Mouse (Mus musculus): ENCODE results near the gene Nfkbiz. TPM values are rescaled to one million over a fixed set of nuclear protein-coding genes. Genes with fewer than 3 reads are reported as not detected.

Nfkbiz gene
- polyA plus RNA-seq, 1 experiment from 2014 or later = 1.6 TPM

- H3K9me3 ChIP-seq = no peaks in the 10 kb centered on the region
Measured at GRCm38 (mm10) chr16:55823398-55824155, 15.1 kb downstream of the Nfkbiz start.

GRCm38 (mm10) chr16:55822741-55823397 lies 15.8 kb downstream of the Nfkbiz start:
- no peaks in the 10 kb centered on the region for H3K9me3 ChIP-seq
- no peak for ATAC-seq (ENCODE audit: low FRiP score)

More at GRCm38 (mm10) chr16:55823398-55824155, 15.1 kb downstream of the Nfkbiz start:
- WGBS = 47% methylated on average over 11 of the region's 11 CpGs
- Histone ChIP-seq H3K36me3 (no peaks in the 10 kb centered on the region), H3K4me1 (replicated peaks) (peaks cover 23% of the 10 kb centered on the region), H3K4me2 (no peak overlapping the region), H3K27ac (no peak overlapping the region), H3K27me3 (peaks cover 19% of the 10 kb centered on the region), H3K4me3 (no peak overlapping the region), H3K9ac (no peak overlapping the region)
- no peak for ATAC-seq (ENCODE audit: low FRiP score)

GRCm38 (mm10) chr16:55821997-55822740 lies 16.5 kb downstream of the Nfkbiz start:
- peak overlapping the region; percentile 92 for H3K4me2 ChIP-seq
- H3K9me3 ChIP-seq = no peaks in the 10 kb centered on the region
- under 1% methylated on average over 67 of the region's 67 CpGs for WGBS
- peak overlapping the region; percentile 79 for H3K4me3 ChIP-seq
- ATAC-seq (ENCODE audit: low FRiP score) = peak; percentile 94
- peak overlapping the region; percentile 77 for H3K27ac ChIP-seq
- peaks cover 8% of the 10 kb centered on the region for H3K36me3 ChIP-seq
- H3K4me1 ChIP-seq (replicated peaks) = peaks cover 23% of the 10 kb centered on the region
- peak overlapping the region; percentile 87 for H3K9ac ChIP-seq
- peaks cover 19% of the 10 kb centered on the region for H3K27me3 ChIP-seq

More at GRCm38 (mm10) chr16:55822741-55823397, 15.8 kb downstream of the Nfkbiz start:
- peaks cover 23% of the 10 kb centered on the region for H3K4me1 ChIP-seq (replicated peaks)
- H3K4me2 ChIP-seq = peak overlapping the region; percentile 92
- H3K4me3 ChIP-seq = peak overlapping the region; percentile 79
- WGBS = 44% methylated on average over 18 of the region's 18 CpGs
- no peak overlapping the region for H3K9ac ChIP-seq
- H3K36me3 ChIP-seq = peaks cover 4% of the 10 kb centered on the region
- no peak overlapping the region for H3K27ac ChIP-seq
- peaks cover 19% of the 10 kb centered on the region for H3K27me3 ChIP-seq

GRCm38 (mm10) chr16:55821571-55821981 lies 17.1 kb downstream of the Nfkbiz start:
- peaks cover 19% of the 10 kb centered on the region for H3K27me3 ChIP-seq
- 0% methylated on average over 37 of the region's 40 CpGs for WGBS
- H3K4me3 ChIP-seq = peak overlapping the region; percentile 79
- H3K4me1 ChIP-seq (replicated peaks) = peaks cover 23% of the 10 kb centered on the region
- no peaks in the 10 kb centered on the region for H3K9me3 ChIP-seq
- ATAC-seq (ENCODE audit: low FRiP score) = peak; percentile 69
- peak overlapping the region; percentile 87 for H3K9ac ChIP-seq
- H3K36me3 ChIP-seq = peaks cover 10% of the 10 kb centered on the region
- peak overlapping the region; percentile 92 for H3K4me2 ChIP-seq
- H3K27ac ChIP-seq = 0 out of 2 replicates have a peak overlapping the region, but pooled peaks have one; percentile 30

GRCm38 (mm10) chr16:55820916-55821570 lies 17.7 kb downstream of the Nfkbiz start:
- WGBS = 16% methylated on average over 20 of the region's 20 CpGs
- H3K27ac ChIP-seq = no peak overlapping the region

GRCm38 (mm10) chr16:55820161-55820915 lies 18.4 kb downstream of the Nfkbiz start:
- Histone ChIP-seq H3K9ac (no peak overlapping the region), H3K27me3 (peaks cover 19% of the 10 kb centered on the region), H3K27ac (no peak overlapping the region), H3K4me2 (peak overlapping the region; percentile 92), H3K4me1 (replicated peaks) (peaks cover 23% of the 10 kb centered on the region), H3K36me3 (peaks cover 22% of the 10 kb centered on the region), H3K4me3 (peak overlapping the region; percentile 79), H3K9me3 (no peaks in the 10 kb centered on the region)
- 62% methylated on average over 13 of the region's 13 CpGs for WGBS
- ATAC-seq (ENCODE audit: low FRiP score) = no peak

More at GRCm38 (mm10) chr16:55820916-55821570, 17.7 kb downstream of the Nfkbiz start:
- peaks cover 19% of the 10 kb centered on the region for H3K27me3 ChIP-seq
- ATAC-seq (ENCODE audit: low FRiP score) = no peak
- H3K4me1 ChIP-seq (replicated peaks) = peaks cover 23% of the 10 kb centered on the region
- peak overlapping the region; percentile 79 for H3K4me3 ChIP-seq
- no peaks in the 10 kb centered on the region for H3K9me3 ChIP-seq
- peak overlapping the region; percentile 92 for H3K4me2 ChIP-seq
- H3K9ac ChIP-seq = peak overlapping the region; percentile 87
- peaks cover 15% of the 10 kb centered on the region for H3K36me3 ChIP-seq

- no peak overlapping the region for H3K9ac ChIP-seq
Measured at GRCm38 (mm10) chr16:55819186-55819861, 19.4 kb downstream of the Nfkbiz start.

GRCm38 (mm10) chr16:55817717-55818515 lies 20.8 kb downstream of the Nfkbiz start:
- no peaks in the 10 kb centered on the region for H3K9me3 ChIP-seq
- no peak for ATAC-seq (ENCODE audit: low FRiP score)
- H3K4me2 ChIP-seq = no peak overlapping the region
- 97% methylated on average over 28 of the region's 28 CpGs for WGBS
- H3K36me3 ChIP-seq = peaks cover 41% of the 10 kb centered on the region
- H3K27me3 ChIP-seq = 0 out of 2 replicates have a peak, but pooled peaks cover 6% of the 10 kb centered on the region
- H3K4me3 ChIP-seq = no peak overlapping the region
- H3K27ac ChIP-seq = no peak overlapping the region
- no peak overlapping the region for H3K9ac ChIP-seq
- H3K4me1 ChIP-seq (replicated peaks) = peaks cover 21% of the 10 kb centered on the region

More at GRCm38 (mm10) chr16:55819186-55819861, 19.4 kb downstream of the Nfkbiz start:
- no peak for ATAC-seq (ENCODE audit: low FRiP score)
- Histone ChIP-seq H3K4me3 (no peak overlapping the region), H3K27ac (no peak overlapping the region), H3K4me2 (peak overlapping the region; percentile 11), H3K9me3 (no peaks in the 10 kb centered on the region), H3K4me1 (replicated peaks) (peaks cover 23% of the 10 kb centered on the region), H3K36me3 (peaks cover 30% of the 10 kb centered on the region), H3K27me3 (peaks cover 19% of the 10 kb centered on the region)
- 65% methylated on average over 15 of the region's 15 CpGs for WGBS

- Histone ChIP-seq H3K36me3 (peaks cover 46% of the 10 kb centered on the region), H3K4me2 (no peak overlapping the region), H3K9me3 (no peaks in the 10 kb centered on the region), H3K4me1 (replicated peaks) (peaks cover 20% of the 10 kb centered on the region), H3K27ac (no peak overlapping the region), H3K27me3 (0 out of 2 replicates have a peak, but pooled peaks cover 6% of the 10 kb centered on the region), H3K9ac (no peak overlapping the region), H3K4me3 (no peak overlapping the region)
- 95% methylated on average over 13 of the region's 13 CpGs for WGBS
- no peak for ATAC-seq (ENCODE audit: low FRiP score)
Measured at GRCm38 (mm10) chr16:55816202-55816941, 22.3 kb downstream of the Nfkbiz start.

- Histone ChIP-seq H3K27ac (no peak overlapping the region), H3K4me1 (replicated peaks) (peaks cover 14% of the 10 kb centered on the region), H3K9me3 (no peaks in the 10 kb centered on the region), H3K27me3 (0 out of 2 replicates have a peak, but pooled peaks cover 1% of the 10 kb centered on the region), H3K36me3 (peaks cover 49% of the 10 kb centered on the region), H3K4me2 (no peak overlapping the region), H3K4me3 (no peak overlapping the region), H3K9ac (no peak overlapping the region)
- no peak for ATAC-seq (ENCODE audit: low FRiP score)
- WGBS = 86% methylated on average over 14 of the region's 14 CpGs
Measured at GRCm38 (mm10) chr16:55815466-55815865, 23.2 kb downstream of the Nfkbiz start.
